Mouse (Mus musculus): ENCODE measurements at regions not wholly inside any gene's neighbourhood (a gene's known extent, or its start where the extent isn't known, plus 50 kb on each side); places are given as distances from the start of the nearest gene placed in this dataset.

DNA sequence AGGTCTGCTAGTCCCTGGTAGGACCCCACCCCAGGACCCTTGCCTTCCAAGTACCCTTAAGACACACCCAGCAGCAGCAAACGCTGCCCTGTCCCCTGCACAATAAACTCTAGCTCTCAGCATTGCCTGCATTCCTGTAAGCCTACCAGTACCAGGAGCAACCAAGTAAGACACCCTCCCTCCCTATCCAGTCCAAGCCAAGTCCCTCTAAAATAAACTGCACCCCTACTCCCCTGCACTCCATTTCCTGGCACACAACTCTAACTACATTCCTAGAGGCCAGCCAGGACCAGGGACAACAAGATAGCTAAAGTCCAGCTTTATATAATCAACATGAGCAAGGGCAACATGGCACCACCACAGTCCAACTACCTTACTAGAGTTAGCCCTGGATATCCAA lies 103.5 kb downstream of the Ids start:
- DNase-seq (ENCODE audit: low read depth), result no peak

GRCm38 (mm10) chrX:70216011-70216410 lies 148.9 kb downstream of the Ids start:
- no peak for DNase-seq (ENCODE audit: low read depth)

DNA sequence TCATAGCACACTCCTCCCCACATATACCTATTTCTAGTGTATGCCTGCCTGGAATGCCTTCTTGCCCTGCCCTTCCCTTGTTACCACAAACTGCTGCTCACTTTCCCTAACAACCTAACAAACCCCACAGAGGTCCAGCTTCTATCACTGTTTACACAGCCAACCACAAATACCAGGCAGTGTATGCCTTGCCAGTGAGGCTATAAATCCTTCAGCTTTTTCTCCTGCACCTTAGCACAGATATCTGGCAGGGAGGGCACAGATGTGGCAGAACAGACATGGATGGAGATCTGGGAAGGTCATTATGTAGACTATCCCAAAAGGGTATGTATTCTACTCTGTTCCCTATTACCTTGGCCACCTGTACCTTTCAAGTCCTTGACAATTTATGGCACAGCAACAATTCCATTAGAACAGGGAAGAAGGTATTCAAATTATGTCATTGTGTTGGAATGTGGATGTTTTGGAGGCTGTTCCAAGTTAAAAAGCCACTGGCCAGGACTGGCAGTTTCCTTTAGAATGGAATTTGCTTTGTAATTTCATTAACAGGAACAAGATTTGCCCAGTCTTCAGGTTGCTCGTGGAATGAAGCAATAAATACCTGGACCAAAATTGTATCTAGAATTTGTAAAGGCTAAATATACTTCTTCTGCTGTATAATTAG lies 180.3 kb downstream of the Ids start:
- DNase-seq (ENCODE audit: low read depth), result no peak

GRCm38 (mm10) chrX:70169737-70170136 lies 195.1 kb downstream of the Ids start:
- DNase-seq (ENCODE audit: low read depth), result no peak

GRCm38 (mm10) chrX:70161011-70161410 lies 203.9 kb downstream of the Ids start:
- peak; percentile 1 for DNase-seq (ENCODE audit: low read depth)

All from c-Kit-positive CD71-negative TER-119-negative erythroid progenitor cells, embryonic 14.5 days (primary cell).